Mouse (Mus musculus) induced T-regulatory cell, adult 2 months (primary cell): ENCODE results near the gene Ocm.

Experiments
- DNase-seq: peaks from one replicate; pipeline ENCODE4 v3.0.0-alpha.2; 2012; ENCODE audit warnings: low read depth

Gene Ocm

DNA sequence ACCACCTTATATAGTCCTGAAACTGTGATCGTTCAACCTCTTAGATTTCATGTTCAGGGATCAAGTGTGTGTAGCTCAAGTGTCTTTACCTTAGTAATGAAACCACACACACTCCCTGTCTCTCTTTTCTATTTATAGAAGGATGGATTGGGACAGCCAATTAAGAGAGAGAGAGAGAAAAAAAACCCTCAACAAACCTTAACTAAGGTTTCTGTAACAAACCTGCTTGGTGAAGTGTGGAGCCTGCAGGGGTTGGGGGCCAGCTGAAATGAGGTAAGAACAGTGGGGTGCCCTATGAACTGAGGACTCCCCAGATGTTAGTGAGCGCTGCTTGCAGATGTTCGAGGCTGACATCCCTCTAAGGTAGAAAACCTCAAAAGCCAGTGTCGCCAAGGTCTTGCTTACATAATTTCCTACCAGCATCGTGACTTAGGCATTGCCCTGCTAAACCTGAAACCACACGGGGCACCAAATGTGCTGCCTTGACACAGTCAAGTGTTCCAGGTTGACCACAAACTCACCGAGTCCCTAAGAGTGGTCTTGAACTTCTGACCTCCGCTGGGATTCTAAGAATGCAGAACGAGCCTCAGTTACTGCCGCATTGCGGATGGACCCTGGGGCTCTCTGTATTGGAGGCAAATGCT is at the start of gene Ocm:
TSS of gene Ocm (minus strand) at position 51 of the 644 bp plus-strand sequence.
- DNase-seq = no peak

DNA sequence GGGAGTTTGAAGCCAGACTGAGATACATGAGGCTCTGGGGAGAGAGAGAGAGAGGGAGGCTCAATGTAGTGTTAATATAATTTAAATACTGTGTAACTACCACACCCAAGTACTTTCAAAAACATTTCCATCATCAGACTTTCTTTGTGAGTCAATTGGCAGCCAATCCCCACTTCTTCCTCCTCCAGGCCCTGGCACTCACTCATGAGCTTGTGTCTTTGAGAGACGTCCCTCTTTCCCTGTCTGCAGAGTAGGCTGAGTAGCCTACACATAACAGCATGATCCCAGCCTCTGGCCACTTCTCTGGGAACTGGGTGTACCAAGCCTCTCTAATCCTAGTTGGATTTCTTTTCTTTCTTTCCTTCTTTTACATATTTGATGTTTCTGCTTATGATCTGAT is 44.8 kb upstream of the Ocm start:
- no peak for DNase-seq

DNA sequence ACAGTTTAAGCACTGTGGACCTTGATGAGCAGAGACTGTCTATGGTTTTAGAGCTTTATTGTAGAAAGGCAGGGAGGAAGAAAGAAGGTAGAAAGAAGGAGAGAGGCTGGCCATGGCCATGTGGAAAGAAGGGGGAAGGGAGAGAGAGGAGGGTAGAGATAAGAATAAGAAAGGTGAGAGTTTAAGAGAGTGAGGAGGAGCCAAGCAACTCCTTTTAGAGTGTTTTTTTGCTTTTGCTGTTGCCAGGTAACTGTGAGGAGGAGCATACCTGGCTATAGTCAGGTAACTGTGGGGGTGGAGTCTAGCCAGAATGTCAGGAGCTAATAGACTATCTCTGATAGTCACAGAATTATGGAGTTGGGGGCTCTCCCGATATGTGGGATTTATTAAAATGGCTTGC is 43.6 kb upstream of the Ocm start:
- DNase-seq = no peak

DNA sequence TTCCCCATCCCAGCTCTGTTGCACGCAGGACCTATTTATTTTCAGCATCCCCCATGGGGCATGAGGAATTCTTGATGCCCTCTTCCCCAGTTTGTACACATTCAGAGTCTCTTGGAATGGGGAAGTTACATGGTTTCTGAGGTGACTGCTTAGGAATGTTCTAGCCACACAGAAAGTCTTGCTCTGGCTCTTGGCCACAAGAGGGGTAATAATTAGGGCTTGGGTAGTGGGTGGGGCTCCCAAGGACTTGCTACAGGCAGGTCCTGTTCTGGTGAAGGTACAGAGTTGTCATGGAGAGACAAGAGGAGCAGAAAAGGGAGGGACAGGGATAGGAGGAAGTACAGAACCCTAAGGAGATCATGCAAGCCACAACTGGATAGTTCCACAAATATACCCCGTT is 39.6 kb upstream of the Ocm start:
- no peak for DNase-seq

DNA sequence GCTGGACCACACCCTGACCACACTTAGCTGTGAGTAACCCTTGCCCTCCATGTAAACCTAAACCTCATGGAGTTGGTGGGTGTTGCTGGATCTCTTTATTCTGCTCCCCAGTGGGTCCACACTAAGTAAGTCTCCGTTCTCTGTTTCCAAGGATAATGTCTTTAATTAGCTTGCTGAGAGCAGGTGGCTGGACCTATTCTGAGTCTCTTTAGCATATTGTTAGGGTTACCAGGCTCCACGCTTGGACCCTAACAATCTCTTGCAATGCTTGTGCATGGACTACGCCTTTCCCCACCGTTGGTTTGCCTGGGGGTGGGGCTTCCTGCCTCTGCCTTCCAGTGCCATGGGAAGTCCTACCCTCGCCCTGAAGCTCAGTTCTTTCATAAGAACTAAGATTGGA is 37.6 kb upstream of the Ocm start:
- no peak for DNase-seq

DNA sequence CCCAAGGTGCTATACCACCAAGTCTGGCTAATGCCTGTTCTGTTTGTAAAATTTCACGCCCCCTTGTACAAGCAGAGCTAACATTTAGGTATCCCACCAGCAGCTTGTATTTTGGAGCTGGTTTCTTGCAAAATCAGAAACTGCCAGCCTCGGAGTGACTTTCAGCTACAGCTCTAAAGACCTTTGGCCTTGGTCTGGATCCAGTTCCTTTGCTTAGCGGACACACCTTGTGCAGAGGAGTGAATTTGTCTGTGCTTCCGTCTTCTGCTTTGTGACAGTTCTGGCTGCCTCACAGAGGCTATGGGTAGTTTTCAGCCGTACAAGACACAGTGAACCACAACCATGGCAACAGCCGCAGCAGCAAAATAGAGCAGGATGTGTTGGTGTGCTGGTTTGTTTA is 27.9 kb upstream of the Ocm start:
- no peak for DNase-seq

DNA sequence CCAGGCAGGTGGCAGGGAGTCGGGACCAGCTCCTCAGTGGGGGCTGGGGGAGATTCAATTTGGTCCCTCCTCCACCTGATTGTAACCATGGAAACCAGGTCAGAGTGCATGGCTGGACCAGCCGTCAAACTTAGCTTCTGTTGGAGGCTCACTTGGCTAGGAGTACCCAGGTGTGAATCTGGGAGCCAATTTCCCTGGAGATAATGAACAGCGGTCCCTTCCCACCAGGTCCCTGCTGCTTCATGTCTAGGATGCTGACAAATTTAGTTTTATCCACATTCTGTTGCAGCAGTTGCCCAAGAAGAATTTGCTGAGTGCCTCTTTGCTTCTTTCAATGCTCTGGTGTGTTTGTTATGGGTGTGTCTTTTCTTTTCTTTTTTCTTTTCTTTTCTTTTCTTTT is 27.0 kb upstream of the Ocm start:
- no peak for DNase-seq

DNA sequence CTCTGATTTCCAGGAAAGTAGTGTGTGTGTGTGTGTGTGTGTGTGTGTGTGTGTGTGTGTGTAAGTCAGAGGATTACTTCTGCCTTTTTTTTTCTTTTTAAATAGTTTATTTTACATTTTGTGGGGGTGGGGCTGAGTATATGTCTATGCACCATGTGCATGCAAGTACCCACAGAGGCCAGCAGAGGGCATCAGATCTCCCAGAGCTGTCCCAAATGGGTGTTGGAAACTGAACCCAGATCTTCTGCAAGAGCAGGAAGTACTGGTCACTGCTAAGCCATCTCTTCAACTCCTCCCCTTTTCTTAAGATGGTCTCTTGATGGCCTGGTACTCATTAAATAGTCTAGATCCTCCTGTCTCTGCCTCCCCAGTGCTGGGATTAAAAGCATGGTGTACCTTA is 24.8 kb upstream of the Ocm start:
- peak; percentile 47 for DNase-seq

DNA sequence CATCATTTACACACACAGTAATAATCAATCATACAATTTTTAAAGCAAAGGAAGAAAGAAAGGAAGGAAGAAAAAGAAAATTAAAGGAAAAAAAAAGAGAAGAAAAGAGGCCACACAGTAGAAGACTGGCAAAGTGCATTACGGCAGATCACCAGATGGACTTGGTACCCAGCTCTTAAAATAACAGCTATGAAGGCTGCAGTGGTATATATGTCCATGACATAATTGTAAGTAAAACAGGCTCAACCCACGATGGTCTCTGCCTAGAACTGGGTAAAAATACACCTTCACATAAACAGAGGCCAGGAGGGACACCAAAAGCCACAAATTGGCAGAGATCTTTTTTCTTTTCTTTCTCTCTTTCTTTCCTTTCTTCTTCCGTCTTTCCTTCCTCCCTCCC is 23.4 kb upstream of the Ocm start:
- DNase-seq = no peak

DNA sequence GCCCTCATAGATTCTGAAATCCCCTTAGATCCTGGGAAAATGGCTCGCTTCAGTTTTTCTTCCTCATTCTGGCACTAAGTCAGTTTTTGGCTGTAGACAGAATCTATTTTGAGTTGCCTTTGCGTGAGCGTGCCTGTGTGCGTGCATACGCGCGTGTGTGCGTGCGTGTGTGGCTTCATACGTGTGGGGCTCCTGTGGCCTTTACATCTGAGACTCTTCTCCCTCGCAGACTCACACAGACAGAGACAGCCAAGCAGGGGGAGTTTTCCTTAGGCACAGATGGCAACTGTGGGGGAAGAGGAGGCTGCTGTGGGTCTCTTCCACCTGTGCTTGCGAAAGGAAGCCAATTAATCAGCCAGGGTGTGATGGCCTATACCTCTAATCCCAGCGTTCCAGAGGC is 20.9 kb upstream of the Ocm start:
- no peak for DNase-seq

DNA sequence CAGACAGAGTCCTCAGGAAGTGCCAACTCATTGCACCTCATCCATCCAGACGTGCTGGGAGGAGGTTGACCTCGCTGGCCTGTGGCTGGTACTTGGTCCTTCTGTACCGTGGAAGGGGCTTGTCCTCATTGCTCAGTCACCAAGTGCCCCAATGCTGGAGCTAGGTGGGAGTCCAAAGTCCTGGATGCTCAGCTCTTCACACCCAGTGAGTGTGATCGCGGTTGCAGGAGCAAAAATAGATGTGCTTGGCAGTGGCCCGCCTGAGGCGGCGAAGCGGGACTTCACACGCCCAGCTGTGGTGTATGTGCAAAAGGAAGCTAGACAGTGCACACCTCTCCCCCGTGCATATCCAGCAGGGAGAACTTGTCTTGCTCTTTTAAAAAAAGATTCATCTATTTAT is 16.7 kb upstream of the Ocm start:
- no peak for DNase-seq

DNA sequence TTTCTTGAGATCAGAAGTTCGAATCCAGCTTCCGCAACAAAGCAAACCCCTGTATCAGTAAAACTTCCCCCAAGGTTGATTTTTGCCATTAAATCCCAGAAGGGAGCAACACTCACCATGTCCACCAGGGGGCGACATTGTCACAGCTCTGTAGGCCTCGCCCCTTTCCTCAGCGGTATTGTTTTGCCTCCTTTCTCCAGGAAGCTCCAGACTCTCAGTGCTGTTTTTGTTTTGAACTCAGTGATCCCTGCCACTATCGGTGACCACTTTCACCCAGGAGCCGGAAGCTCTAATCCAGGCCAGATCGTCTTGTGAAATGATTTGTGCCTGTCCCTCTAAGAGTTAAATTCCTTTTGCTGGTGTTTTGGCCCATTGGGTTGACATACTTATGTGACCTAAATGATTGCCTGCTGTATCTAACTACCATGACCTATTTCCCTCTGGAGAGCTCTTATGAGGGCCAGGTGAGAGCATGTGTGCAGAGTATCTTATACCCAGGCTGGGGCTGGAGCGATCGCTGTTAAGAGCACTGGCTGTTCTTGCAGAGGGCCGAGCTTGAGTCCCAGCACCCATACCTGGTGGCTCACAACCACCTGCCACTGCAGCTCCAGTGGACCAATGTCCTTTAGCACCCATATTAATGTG is 14.4 kb upstream of the Ocm start:
- peak; percentile 87 for DNase-seq

DNA sequence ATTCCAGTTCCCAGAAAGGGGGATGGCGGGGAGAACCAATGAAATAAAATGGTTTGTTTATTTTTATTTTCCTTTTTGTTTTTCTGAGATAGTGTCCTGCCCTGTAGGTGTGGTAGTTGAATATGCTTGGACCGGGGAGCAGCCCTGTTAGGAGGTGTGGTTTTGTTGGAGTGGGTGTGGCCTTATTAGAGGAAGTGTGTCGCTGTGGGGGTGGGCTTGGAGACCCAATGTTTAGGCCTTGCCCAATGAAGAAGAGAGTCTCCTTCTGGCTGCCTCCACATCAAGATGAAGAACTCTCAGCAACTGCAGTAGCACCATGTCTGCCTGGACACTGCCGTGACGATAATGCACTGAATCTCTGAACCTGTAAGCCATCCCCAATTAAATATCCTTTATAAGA is 13.4 kb upstream of the Ocm start:
- DNase-seq = no peak

DNA sequence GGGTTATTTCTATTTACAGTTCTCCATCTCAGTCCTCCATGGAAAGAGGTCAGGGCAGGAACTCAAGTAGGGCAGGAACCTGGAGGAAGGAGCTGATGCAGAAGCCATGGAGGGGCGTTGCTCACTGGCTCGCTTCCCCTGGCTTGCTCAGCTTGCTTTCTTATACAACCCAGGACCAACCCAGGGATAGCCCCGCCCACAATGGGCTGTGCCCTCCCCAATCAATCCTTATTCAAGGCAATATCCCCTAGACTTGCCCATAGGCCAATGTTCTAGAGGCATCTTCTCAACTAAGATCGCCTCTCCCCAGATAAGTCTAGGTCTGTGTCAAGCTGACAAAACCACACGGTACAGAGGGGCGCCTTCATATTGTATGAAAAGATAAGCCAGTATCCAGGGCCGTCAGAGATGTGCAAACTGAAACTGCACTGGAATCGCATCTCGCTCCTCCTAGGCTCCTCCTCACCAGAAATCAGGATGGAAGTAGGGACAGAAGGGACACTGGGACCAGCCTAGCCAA is 12.7 kb upstream of the Ocm start:
- no peak for DNase-seq

DNA sequence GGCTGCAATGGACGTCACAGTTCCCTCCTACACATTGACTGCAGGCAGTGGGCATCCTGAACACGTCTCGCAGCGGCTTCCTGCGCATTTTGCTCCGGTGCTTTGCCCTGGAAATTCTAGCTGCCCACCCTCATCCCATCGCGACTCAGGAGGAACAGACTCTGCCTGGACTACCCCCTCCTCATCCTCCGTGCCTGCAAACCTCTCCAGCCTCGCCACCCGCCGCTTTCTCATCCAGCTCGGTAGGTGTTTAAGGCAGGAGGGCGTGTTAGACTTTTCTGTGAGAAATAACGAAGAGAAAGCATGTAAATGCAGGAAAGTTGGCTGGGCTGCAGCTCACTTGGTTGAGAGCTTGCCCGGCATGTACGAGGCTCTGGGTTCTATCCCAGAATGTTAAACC is 10.5 kb upstream of the Ocm start:
- no peak for DNase-seq

DNA sequence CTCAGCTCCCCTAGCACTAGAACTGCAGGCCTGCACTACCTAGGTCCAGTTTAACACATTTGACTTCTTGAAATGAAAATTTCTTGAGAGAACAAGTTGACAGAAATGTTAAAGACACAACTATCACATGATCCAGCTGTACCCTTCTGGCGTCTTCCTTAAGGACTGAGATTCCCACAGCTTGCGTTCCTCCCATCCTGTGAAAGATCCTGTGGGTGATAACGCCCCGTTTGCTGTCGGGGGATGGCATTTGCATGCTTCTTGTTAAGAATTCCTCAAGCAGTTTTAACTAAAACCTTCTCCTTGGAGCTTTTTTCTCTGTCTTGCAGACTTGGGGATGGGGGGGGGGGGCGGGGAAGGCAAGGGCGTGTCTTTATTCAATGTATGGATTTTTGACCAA is 8.1 kb upstream of the Ocm start:
- DNase-seq = no peak

DNA sequence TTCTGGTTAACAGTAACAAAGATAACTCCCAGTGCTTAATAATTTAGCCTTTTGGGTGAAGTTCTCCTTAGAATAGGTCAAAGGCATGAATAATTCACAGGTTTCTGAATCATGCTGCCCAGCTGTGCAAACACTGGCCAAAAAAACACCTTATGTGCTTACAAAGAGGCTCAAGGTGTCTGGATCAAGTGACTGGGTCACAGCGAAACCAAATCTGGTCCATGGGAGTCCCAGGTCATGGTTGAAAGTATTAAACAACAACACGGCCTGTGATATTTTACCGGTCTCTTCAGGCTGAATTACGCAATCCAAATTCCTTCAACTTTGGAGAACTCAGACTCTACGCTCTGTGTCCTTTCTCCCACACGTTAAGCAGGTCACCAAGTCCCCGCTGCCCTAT is 6.0 kb upstream of the Ocm start:
- no peak for DNase-seq

DNA sequence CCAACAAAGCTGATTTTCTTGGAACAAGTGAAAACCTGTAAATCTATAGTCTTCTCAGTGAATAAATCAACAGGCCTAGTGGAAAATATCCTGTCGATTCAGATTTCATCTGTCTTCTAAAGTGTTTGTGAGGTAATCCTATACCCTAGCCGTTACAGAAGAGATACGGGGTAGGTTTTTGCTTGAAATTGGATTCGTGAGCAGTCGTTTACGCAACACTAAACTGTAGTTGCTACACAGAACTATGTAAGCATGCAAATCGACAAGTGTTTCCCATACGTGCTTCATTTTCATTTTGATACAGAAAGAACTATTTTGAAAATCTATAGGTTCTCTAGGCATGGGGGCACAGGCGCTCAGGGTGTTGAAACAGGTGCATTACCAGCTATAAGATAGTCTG is 10.6 kb downstream of the Ocm start:
- no peak for DNase-seq

DNA sequence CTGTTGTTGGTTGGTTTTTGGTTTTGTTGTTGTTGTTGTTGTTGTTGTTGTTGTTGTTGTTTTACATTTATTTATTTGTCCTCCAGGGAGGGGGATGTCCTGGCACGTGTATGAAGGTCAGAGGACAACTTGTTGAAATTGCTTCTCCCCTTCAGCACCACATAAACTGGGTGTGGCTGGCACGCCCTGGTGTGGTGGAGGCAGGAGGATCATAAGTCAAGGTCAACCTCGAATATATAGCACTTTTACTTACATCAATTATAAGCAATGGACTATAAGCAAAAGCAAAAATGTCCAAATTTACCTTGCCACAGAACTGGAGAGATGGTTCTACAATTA is 11.2 kb downstream of the Ocm start:
- DNase-seq = no peak

DNA sequence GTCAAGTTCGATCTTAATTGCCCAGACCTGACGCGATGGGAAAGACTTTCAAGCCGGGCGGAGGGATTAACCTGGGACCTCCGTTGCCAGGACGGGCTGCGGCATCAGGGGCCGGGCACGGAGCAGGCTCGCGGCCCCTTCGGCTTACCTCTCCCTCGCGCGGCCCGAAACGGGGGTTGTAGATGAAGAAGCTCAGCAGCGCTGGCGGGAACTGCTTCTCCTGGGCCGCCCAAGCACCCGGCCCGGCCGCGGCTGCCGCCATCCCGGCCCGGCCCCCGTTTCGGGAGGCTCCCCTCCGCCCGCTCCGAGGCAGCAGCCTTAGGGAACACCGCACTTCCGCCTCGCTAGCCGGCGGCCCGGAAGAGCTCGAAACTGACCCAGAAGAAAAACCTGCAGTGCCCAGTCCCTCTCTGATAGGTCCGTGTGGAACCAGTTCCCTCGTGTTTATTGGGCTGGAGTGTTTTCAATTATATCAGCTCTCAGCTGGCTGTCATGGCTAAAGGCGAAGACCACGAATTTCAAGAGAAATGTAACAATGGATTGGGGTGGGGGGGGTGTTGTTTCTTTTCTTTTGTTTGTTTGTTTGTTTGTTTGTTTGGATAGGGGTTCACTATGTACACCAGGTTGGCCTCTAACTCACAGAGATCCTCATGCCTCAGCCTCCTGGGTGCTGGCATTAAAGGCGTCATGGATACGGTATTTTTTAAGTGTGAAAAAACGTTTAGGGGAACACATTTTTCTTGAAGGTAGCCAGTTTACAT is 11.7 kb downstream of the Ocm start, which contains the start of gene Ccz1:
TSS of gene Ccz1 (minus strand) at position 327 of the 761 bp plus-strand sequence.
- DNase-seq = peak; percentile 89

DNA sequence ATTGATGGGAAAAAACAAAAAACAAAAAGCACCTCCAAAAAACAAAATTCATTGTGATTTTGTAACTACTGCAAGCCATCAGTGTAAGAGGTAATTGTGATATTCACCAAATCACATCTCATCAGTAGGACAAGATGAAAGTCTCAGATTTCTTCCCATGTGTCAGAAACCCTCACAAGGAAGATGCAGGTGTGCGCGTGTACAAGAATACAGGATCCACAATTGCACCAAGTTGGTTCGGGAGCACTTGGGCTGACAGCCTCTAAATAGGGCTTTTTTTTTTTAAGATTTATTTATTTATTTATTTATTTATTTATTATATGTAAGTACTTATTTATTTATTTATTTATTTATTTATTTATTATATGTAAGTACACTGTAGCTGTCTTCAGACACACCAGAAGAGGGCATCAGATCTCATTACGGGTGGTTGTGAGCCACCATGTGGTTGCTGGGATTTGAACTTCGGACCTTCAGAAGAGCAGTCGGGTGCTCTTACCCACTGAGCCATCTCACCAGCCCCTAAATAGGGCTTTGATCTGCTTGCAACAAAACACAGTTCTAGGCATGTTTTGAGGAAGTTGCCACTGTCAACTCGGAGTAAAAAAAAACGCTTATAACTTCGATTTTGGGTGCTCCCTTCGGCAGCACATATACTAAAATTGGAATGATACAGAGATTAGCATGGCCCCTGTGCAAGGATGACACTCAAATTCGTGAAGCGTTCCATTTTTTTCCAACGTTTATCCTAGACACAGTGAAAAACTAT is 12.9 kb downstream of the Ocm start:
- peak; percentile 39 for DNase-seq

DNA sequence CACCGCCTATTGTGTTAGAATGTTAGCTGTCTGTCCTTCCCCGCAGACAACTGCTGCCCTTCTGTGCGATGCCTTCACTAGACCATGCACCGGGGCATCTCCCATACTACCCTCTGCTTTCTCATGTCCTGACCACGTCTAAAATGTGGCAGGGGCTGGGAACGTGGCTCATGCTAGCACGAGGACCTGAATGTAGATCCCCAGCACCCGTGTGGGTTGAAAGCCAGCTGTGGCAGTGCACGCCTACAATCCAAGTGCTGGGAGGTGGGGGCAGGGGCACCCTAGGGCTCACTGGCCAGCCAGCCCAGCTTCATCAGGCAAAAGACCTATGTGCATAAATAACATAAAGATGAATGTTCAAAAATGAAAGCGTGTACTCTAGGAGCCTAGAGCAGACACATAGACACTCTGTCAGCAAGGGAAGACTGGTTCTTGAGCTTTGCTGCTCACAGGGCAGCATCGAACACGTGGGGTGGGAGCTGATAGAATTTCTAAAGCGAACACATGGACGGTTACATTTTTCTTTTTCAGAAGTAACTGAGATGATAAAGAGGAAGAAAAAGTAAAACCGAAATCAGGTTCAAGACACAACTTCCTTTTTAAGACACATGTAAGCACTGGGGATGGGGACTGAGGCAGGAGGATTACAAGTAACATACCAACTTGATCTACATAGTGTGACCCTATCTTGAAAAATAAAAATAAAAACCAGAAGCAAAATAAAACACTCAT is 23.8 kb downstream of the Ocm start:
- DNase-seq = no peak
